Mouse (Mus musculus) adrenal gland (tissue): Measurements from ENCODE around the gene Bsn.

ENCODE experiments used
- intact Hi-C: fragments of 180-260 bp; cut with DNase I; formaldehyde crosslinking; loops from one replicate; pipeline ENCODE4 v1.15.1; 2025

The Bsn gene

DNA sequence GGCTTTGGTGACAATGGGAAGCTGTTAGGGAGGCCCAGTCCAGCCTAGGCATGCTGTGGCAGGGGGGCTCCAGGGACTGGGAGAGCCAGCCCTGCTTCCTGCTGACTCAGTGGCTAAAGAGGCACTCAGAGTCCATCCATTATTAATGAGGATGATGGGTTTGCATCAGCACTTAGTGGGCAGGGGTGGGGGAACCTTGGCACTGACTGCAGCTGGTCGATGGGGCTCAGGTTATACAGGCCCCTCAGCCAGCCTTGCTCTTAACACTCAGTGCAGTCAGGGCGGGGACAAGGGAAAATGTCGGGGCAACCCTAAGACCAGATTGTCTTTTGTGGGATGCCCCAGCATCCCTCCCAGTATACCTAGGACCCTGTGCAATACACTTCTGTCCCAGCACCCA lies 128.0 kb downstream of the Bsn start:
- intact Hi-C loops = no loop called here

DNA sequence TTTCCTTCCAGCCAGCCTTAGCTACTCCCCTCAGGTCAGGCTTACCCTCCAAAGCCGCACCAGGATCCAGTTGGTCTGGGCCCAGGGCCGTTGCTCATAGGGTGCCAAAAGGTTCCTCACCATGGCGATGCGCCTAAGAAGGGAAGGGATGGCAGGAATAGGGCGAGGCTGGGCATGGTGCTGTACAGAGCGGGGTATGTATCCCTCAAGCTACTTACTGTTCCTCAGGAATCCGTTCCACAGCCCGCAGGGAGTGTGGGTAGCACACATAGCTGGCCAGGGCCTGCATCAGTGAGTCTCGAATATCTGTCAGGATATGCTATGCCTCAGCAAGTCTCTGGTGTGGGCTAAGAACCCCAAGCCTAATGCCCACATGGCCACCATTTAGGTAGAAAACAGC lies 131.9 kb downstream of the Bsn start:
- intact Hi-C loops = no loop called here

DNA sequence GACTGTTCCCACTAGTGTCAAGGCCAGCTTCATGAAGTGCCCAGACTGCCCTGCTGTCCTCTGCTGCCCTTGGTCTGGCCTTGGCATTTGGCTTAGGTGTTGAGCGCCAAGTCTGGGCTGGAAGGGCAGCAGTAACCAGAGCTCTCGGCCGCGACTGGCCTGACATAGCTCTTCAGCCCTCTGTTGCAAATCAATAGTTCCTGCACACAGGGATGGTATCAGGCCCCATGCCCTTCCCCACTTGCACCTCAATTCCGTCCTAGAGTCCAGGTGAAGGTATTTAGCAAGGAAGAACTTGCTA lies 133.0 kb downstream of the Bsn start:
- intact Hi-C loops = no loop called here

DNA sequence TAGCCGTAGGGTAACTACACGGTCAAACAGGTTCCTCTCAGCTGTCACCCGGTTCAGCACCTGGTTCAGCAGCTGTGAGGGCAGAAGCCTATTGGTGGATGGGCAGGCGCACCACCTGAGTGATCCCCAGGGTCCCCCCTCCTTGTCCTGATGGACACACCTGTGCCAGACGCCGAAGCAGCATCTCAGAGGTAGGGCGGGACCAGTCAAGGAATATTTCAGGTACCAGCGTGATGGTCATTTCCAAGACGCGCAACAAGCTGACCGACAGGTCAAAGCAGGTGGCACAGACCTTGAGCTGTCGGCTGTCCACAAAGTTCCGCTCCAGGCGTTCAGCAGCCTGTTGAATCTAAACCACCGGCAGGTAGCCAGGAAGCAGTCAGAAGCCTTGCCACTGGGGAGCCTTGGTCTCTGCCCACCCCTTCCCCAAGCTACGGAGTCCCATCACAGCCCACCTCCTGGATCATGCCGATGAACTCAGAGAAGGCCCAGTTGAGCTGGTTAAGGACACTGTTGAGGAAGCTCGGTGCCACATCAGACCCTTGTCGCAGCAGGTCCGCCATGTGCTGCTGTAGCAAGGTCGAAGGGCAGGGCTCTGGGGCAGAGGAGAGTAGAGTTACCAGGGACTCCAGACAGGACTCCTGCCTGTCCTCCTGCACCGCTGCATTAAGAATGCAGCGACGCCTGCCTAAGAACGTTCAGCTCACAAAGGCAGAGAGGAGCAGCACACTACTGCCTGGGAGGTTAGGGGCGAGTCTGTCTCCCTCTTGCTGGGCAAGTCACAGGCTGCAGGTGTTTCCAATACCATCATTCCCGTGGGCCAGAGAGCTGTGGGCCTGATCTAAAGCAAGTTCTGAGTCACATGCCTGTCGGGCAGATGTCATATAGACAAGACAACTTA lies 133.6 kb downstream of the Bsn start:
- intact Hi-C loops = no loop called here

DNA sequence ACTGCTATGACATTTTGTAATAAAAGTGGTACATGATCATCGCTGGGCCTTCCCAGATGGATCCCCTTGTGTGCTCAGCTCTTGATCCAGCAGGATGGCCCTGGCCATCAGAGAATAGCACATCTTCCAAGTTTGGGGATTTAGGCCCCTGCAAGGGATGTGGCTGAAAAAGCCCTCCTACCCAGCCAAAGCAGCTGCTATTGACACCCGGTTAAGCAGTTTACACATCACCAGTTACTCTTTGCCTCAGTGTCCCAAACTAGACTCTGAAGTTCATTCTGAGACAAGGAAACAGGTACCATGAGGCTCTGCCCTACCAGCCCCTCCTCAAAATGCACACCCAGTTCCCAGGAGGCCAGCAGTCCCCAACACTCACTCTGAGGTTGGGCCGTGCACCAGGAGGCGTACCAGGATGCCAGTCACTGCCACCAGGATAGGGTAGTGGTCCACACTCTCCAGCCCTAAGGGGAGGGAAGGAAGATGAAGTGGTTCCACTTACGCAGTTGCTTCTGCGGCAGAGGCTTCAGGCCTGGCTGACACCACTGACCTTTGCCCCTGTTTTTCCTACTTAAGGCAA lies 134.4 kb downstream of the Bsn start:
- intact Hi-C loops = no loop called here

DNA sequence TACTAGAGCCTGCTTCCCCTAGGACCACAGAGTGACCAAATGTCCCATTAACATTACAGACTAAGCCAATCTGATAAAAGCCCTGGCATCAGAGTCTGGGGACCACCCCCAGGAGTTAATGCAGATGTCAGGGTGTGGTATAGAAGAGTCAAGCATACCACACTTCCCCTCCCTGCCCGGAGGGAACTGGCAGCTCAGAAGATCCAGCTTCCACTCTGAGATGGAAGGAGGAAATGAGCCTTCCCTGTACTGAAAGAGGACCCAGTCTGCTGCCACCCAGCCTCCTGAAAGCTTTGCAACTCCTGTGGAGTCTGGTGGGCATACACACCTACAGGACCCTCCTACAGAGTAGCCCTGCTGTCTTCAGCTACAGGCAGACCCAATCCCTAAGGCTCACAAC lies 135.1 kb downstream of the Bsn start:
- intact Hi-C loops = no loop called here

DNA sequence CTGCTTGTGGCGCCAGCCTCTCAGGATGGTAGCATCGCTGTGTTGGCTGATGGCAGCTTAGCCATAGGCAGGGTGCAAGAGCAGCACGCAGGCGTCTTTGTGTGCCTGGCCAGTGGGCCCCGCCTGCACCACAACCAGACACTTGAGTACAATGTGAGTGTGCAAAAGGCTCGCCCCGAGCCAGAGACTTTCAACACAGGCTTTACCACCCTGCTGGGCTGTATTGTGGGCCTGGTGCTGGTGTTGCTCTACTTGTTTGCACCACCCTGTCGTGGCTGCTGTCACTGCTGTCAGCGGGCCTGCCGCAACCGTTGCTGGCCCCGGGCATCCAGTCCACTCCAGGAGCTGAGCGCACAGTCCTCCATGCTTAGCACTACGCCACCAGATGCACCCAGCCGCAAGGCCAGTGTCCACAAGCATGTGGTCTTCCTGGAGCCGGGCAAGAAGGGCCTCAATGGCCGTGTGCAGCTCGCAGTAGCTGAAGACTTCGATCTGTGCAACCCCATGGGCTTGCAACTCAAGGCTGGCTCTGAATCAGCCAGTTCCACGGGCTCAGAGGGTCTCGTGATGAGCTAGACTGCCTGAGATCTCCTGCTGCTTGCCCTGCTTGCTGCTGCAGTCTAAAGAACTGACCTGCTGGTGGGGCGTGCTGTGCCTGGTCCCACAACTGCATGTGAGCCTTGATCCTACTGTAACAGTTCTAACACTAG lies 135.7 kb downstream of the Bsn start:
- intact Hi-C loops = loop anchor here (5.0 kb wide), 2 partner anchors 92 to 147 kb away; partner anchors contain the start of gene Mst1r

DNA sequence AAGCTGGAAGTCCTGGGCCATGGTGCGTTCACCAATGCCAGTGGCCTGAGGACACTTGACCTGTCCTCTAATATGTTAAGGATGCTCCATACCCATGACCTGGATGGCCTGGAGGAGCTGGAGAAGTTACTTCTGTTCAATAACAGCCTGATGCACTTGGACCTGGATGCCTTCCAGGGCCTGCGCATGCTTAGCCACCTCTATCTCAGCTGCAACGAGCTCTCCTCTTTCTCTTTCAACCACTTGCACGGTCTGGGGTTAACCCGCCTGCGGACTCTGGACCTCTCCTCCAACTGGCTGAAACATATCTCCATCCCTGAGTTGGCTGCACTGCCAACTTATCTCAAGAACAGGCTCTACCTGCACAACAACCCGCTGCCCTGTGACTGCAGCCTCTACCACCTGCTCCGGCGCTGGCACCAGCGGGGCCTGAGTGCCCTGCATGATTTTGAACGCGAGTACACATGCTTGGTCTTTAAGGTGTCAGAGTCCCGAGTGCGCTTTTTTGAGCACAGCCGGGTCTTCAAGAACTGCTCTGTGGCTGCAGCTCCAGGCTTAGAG lies 136.4 kb downstream of the Bsn start:
- intact Hi-C loops = loop anchor here (5.0 kb wide), 2 partner anchors 91 to 146 kb away; partner anchors contain the start of gene Mst1r

DNA sequence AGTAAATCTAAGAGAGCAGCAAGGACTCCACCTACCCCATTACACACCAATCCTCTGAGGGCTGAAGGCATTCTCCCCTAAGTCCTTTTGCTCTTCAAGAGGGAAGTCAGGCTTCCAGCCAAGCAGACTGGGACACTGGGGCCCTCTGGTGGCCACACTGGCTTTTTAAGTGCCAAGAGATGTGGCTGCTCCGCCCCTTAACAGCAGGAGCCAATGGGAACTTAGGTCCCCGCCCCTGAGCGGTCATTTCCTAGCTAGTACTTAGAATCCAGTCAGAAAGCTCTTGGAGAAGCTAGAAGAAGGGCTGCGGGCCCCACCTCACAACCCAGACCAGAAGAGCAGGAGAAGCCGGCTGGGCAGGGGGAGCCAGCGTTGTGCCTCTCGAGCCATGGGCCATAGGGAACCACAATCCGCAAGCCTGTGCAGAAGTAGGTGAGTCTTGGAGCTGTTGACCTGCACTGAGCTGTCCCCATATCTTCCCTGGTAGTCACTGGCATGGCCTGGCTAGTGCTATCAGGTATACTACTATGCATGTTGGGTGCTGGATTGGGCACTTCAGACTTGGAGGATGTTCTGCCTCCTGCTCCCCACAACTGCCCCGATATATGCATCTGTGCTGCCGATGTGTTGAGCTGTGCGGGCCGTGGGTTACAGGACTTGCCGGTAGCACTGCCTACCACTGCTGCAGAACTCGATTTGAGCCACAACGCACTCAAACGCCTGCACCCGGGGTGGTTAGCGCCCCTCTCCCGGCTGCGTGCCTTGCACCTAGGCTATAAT lies 137.1 kb downstream of the Bsn start, which contains the start of gene Amigo3:
Gene Amigo3 (plus strand): TSS at position 275 of the 780 bp plus-strand sequence.
- intact Hi-C loops = loop anchor here (5.0 kb wide), 2 partner anchors 91 to 146 kb away; partner anchors contain the start of gene Mst1r

DNA sequence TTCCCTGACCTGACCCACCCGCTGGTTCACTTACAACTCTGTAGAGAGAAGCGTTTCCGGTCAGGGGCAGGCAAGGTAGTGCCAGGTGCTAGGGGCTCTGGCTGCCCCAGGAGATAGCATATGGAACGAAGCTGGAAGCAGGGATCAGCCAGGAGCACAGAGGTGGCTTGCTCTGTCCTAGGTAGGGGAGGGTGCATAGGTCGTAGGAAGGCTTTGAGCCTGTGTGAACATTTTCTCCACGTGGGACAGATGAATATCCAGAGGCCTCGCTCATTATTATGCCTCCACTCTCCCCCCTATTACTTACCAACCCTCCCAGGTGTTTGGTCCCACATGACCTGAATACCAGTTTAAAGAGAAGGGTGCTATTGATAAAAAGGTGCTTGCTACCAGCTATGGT lies 137.8 kb downstream of the Bsn start:
- intact Hi-C loops = loop anchor here (5.0 kb wide), 2 partner anchors 90 to 145 kb away; partner anchors contain the start of gene Mst1r

DNA sequence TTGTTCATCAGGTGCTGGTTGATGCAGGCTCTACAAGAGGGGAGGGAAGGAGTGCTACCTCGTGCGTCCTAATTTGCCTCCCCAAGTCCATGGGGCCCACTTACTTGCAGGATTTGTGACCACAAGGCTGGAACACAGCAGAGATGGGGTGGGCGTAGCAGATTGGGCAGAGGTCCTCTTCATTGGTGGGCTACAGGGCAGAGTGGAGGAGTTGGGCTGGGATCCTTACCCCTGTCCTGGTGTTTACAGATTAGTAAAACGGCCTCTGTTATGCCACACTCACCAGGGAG lies 138.3 kb downstream of the Bsn start:
- intact Hi-C loops = loop anchor here (5.0 kb wide), 2 partner anchors 90 to 145 kb away; partner anchors contain the start of gene Mst1r

DNA sequence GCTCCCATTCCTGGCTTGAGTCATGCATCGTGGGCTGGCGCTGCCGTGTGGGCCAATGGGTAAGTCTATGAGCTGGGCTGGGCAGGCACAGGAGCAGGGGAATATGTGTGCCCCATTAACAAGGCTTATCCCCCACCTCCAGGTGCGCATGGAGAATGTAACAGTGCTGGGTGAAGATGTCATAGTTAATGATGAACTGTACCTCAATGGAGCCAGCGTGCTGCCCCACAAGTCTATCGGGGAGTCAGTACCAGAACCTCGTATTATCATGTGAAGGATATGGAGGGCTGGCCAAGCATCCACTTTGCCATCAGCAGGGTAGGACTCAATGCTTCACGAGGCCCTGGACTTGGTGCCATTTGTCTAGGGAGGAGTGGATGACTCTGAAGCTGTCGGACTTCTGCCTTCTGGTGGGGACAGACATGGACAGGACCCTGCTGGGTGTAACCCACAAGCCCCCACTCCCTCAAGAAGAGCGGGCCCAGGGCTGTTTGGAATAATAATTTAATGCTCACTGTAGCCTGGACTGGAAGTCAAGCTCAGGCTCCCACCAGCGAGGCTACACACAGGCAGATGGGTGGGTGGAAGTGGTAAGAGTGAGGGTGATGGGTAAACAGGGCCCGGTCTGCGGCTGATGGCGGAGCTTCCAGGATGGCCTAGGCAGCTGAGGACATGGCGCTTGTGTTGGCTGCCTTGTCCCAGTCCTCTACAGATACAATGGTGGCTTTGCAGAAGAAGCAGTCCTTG lies 138.8 kb downstream of the Bsn start:
- intact Hi-C loops = loop anchor here (5.0 kb wide), 2 partner anchors 89 to 144 kb away; partner anchors contain the start of gene Mst1r

DNA sequence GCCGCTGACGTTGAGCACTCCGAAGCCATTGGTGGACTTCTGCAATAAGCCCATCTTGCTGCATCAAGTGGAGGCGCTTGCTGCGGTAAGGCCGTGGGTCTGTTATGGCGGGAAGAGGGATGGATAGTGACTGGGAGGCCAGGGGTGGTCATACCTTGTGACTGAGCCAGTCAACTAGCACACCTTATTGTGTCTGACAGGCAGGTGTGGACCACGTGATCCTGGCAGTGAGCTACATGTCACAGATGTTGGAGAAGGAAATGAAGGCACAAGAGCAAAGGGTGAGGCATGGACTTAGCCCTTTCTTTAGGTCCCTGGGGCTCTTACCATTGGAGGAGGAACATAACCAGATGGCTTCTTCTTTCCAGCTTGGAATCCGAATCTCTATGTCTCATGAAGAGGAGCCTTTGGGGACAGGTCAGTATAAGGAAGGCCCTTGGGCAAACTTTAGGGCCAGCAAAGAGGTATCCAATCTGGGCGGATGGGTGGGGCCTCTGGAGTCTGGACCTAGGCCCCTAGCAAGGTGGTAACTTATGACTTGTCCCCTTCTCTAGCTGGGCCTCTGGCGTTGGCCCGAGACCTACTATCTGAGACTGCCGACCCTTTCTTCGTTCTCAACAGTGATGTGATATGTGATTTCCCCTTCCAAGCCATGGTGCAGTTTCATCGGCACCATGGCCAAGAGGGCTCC lies 140.5 kb downstream of the Bsn start:
- intact Hi-C loops = loop anchor here (5.0 kb wide), 3 partner anchors 47 to 142 kb away; partner anchors contain the start of genes Ip6k1 and Mst1r

DNA sequence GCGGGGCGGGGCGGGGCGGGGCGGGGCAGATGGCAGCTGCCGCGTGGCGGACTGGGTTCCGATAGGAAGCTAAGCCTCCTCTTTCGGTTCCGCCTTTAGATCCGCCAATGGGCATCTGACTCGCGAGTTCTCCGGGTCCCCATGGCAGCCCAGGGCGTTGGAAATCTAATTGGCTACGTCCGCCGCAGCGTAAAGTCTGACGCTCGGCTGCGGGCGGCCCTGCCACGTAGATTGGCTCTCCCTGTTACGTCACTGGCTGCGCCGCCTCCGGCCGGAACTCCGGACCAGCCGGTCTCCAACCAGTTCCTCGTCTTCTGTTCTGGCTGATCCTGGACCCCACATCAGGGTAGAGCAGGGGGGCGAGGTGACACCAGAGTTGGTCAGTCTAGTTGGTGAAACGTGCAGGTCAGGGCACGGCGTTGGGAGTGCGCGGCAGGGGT lies 141.1 kb downstream of the Bsn start, which contains the start of gene Gmppb:
Gene Gmppb (plus strand): TSS at position 227 of the 440 bp plus-strand sequence.
- intact Hi-C loops = loop anchor here (5.0 kb wide), 1 partner anchor 47 kb away; the partner anchor contains the start of gene Ip6k1

DNA sequence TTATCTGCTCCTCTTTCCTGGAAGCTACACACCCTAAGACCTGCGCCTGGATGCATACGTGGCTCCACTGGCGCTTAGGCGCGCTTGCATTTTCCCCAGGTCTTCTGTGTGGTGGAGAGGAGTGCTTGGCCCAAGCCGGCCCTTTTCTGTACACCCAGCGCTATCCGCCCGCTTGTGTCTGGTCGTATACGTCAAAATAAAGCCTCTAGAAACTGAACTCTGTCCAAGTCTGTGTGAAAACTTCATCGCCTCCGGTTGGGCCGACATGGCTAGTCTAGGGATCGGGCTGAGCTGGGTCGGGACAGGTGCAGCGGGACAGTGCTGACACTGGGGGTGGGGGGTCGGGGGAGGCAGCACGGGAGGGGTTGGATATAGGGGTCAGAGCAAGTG lies 141.6 kb downstream of the Bsn start:
- intact Hi-C loops = loop anchor here (5.0 kb wide), 1 partner anchor 46 kb away; the partner anchor contains the start of gene Ip6k1

DNA sequence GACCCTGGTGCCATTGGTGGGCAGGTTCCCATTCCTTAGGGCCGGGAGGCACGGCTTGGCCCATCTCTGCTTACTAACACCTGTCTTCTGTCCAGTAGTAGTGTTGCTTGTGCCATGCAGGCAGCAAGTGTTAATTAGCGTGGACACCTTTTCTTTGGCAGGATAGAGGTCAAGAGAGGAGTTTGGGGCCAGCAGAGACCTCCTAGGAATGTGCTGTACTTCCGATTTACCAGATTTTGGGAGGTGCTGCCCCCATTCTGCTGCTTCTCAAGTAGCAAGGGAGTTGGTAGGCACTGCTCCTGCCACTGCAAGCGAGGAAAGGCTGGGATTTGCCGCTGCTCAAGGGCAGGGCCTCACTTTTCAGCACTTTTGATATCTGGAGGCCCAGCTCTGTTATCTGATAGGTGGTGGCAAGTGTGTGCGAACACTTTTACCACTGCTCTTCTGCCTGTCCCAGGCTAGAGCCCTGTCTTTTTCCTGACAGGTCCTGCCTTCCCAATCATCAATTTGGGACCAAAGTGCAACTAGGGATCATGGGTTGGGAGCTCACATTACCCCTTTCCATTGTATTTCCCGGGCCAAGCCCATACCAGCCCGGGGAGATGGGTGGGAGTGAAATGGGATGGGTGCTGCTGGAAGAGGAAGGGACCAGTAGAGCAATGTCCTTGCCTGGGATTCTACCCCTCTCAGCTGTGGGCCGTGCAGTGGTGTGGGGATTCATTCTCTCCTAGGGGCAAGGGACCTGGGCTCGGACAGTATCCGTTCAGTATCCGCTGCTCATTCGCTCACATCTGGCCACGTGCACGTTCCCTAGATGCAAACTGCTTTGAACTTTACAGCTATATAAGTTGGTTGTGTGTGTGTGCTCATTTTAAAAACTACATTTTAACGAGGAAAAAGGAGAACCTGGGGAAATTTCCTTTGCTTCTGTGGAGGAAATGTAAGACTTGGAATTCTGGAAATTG lies 142.3 kb downstream of the Bsn start:
- intact Hi-C loops = loop anchor here (5.0 kb wide), 1 partner anchor 46 kb away; the partner anchor contains the start of gene Ip6k1

DNA sequence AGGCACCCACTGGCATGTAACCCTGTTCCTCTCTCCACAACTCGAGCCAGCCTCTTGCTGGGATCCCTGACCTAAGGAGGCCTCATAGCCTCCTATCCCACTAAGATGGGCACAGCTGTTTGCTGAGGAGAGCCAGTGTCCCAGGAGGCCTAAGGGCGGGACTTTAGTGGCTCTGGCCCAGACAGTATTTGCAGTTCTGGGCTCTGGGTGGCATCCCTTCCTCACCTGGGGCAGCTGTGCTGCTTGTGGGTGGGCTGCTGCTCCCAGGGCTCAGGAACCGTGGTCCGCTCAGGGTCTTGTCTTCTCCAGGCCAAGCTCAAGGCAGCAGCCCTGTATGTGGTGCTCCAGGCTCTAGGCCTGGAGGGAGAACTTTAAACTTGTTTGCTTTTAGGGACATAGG lies 143.6 kb downstream of the Bsn start:
- intact Hi-C loops = loop anchor here (5.0 kb wide), 1 partner anchor 44 kb away; the partner anchor contains the start of gene Ip6k1
